In genomic region chr10:116964084-116964483, GRCm38 (mm10) we compare ENCODE assay signal across 26 mouse cellular contexts. TPM values are rescaled to one million over a fixed set of nuclear protein-coding genes. Genes with fewer than 3 reads are reported as not detected.
DNase-seq lines count a peak whose midpoint lies in the region; ATAC-seq and TF ChIP-seq lines count a peak whose summit lies in the region.
"Had no signal": no experiment of that assay in that cellular context is flagged by ENCODE, and none has a peak within 500 bp of the region (broad histone marks: within the 10 kb centered on the region; RNA-seq: fewer than 3 reads in every experiment).

No protein-coding gene starts in this region.

- H3K9ac ChIP-seq in lung, embryonic 15.5 days: no peak overlapping the region
- H3K9ac ChIP-seq: embryonic facial prominence, embryonic 12.5 days; forebrain, embryonic 15.5 days had no signal

- no peak for ATAC-seq in lung, embryonic 15.5 days (ENCODE audit: borderline replicate concordance, extremely low read depth, low FRiP score, low TSS enrichment)
- ATAC-seq: activated CD4-positive, CD25-positive, alpha-beta regulatory T cell, adult 4 months; CD4-positive, CD25-positive, alpha-beta regulatory T cell, adult 4 months; forebrain, embryonic 15.5 days had no signal

- no peak for TF ChIP-seq POLR2A in lung, adult 2 months (IDR thresholded peaks at IDR 0.05; ENCODE audit: borderline replicate concordance, extremely low read depth, low read depth, low read length)

- H3K9me3 ChIP-seq in heart, embryonic 10.5 days: no peaks in the 10 kb centered on the region
- no peaks in the 10 kb centered on the region for H3K9me3 ChIP-seq in lung, embryonic 15.5 days
- H3K9me3 ChIP-seq: embryonic facial prominence, embryonic 12.5 days; forebrain, embryonic 15.5 days had no signal

- peak overlapping the region; percentile 28 for H3K4me2 ChIP-seq in lung, embryonic 15.5 days
- H3K4me2 ChIP-seq: embryonic facial prominence, embryonic 12.5 days; forebrain, embryonic 15.5 days had no signal

- intact Hi-C loops in heart, postnatal 10 days (cut with DNase I): no loop called here

- H3K36me3 ChIP-seq in heart, embryonic 10.5 days: no peaks in the 10 kb centered on the region
- no peaks in the 10 kb centered on the region for H3K36me3 ChIP-seq in lung, embryonic 15.5 days
- H3K36me3 ChIP-seq: embryonic facial prominence, embryonic 12.5 days; forebrain, embryonic 15.5 days had no signal

- no peak for TF ChIP-seq CTCF in lung, adult 2 months (IDR thresholded peaks at IDR 0.05; ENCODE audit: insufficient read depth, low read length)
- TF ChIP-seq CTCF in layer of hippocampus, adult 2 months (conservative IDR thresholded peaks at IDR 0.05): no peak

- 78% methylated on average over 11 of the region's 11 CpGs for WGBS in heart, embryonic 10.5 days
- WGBS in lung, embryonic 15.5 days: 45% methylated on average over 11 of the region's 11 CpGs
- WGBS in lung, adult 2 months: 67% methylated on average over 11 of the region's 11 CpGs

- H3K27ac ChIP-seq in heart, embryonic 10.5 days: 0 out of 2 replicates have a peak overlapping the region, but pooled peaks have one; percentile 37
- no peak overlapping the region for H3K27ac ChIP-seq in lung, embryonic 15.5 days
- H3K27ac ChIP-seq in layer of hippocampus, adult 2 months: no peak overlapping the region
- H3K27ac ChIP-seq: embryonic facial prominence, embryonic 12.5 days; forebrain, embryonic 15.5 days had no signal

- H3K27me3 ChIP-seq in heart, embryonic 10.5 days (ENCODE audit: insufficient read depth, poor library complexity, severe bottlenecking): no peaks in the 10 kb centered on the region
- H3K27me3 ChIP-seq in lung, embryonic 15.5 days: no peaks in the 10 kb centered on the region
- H3K27me3 ChIP-seq: embryonic facial prominence, embryonic 12.5 days; forebrain, embryonic 15.5 days had no signal

- DNase-seq in heart, embryonic 10.5 days (ENCODE audit: low spot score): no peak
- no peak for DNase-seq in heart, postnatal 10 days
- DNase-seq in kidney, postnatal 14 days: peak; percentile 43
- no peak for DNase-seq in kidney, adult 8-10 months
- no peak for DNase-seq in lung, adult 2 months
- peak; percentile 26 for DNase-seq in ES-CJ7 (ENCODE audit: low read depth, low spot score)
- no peak for DNase-seq in layer of hippocampus, adult 2 months (ENCODE audit: low spot score in 2 of 2)
- DNase-seq: adrenal gland, postnatal 14 days; B cell, adult 2 months; cerebellum, adult 11-12 months; cerebellum, adult 9-10 months; cerebellum, postnatal 25 days; gastrocnemius, postnatal 36 days; heart, postnatal 14 days had no signal

- H3K4me3 ChIP-seq in heart, embryonic 10.5 days: no peak overlapping the region
- peak overlapping the region; percentile 20 for H3K4me3 ChIP-seq in lung, embryonic 15.5 days
- no peak overlapping the region for H3K4me3 ChIP-seq in lung, adult 2 months (replicated peaks; ENCODE audit: extremely low read depth, low read depth, low read length)
- no peak overlapping the region for H3K4me3 ChIP-seq in layer of hippocampus, adult 2 months
- H3K4me3 ChIP-seq: embryonic facial prominence, embryonic 12.5 days; forebrain, embryonic 15.5 days had no signal

- H3K4me1 ChIP-seq in heart, embryonic 10.5 days: peaks cover 24% of the 10 kb centered on the region
- peaks cover 6% of the 10 kb centered on the region for H3K4me1 ChIP-seq in lung, embryonic 15.5 days
- no peaks in the 10 kb centered on the region for H3K4me1 ChIP-seq in lung, adult 2 months (ENCODE audit: control insufficient read depth, insufficient read depth, low read length)
- H3K4me1 ChIP-seq: embryonic facial prominence, embryonic 12.5 days; forebrain, embryonic 15.5 days had no signal

RNA-seq across cellular contexts. Expression of gene Gm10271, which starts 8.3 kb away (rescaled TPM):
- polyA plus RNA-seq in heart, embryonic 10.5 days (2016; fragmentation: Nextera tagmentation; extraction: Ambion mirVana): not detected in 2 replicates
- total RNA-seq in heart, postnatal 10 days (2021): not detected
- polyA plus RNA-seq in lung, embryonic 15.5 days (2015; fragmentation: Nextera tagmentation; extraction: Ambion mirVana): not detected in 2 replicates
- polyA plus RNA-seq in lung, adult 2 months (2012; rRNA removed): not detected in 2 replicates
- total RNA-seq in layer of hippocampus, adult 2 months (2021): not detected
- total RNA-seq: adrenal gland, adult 18-20 months; adrenal gland, postnatal 14 days; gastrocnemius, adult 8-10 months; gastrocnemius, postnatal 36 days; heart, postnatal 14 days; hematopoietic stem cell, adult 5-6 weeks; MEL had no signal
- polyA plus RNA-seq: activated CD4-positive, CD25-positive, alpha-beta regulatory T cell, adult 4 months; CD4-positive, CD25-positive, alpha-beta regulatory T cell, adult 4 months; cortical plate, adult 2 months; embryonic facial prominence, embryonic 12.5 days; forebrain, embryonic 11.5 days; forebrain, embryonic 15.5 days; heart, embryonic 14.5 days had no signal

RNA-seq across cellular contexts. Expression of gene Rab3ip, which starts 13.5 kb away (rescaled TPM):
- polyA plus RNA-seq in heart, embryonic 10.5 days (2016; fragmentation: Nextera tagmentation; extraction: Ambion mirVana): 46.0 and 61.0 TPM in 2 replicates
- total RNA-seq in heart, postnatal 10 days (2021): 10 to 100 TPM; 76.8 to 81.6 TPM
- 31.1 and 32.3 TPM in 2 replicates for polyA plus RNA-seq in lung, embryonic 15.5 days (2015; fragmentation: Nextera tagmentation; extraction: Ambion mirVana)
- polyA plus RNA-seq in lung, adult 2 months (2012; rRNA removed): 108 and 123 TPM in 2 replicates
- total RNA-seq in layer of hippocampus, adult 2 months (2021): 10 to 100 TPM; 64.2 to 70.9 TPM

RNA-seq across cellular contexts. Expression of gene Best3, which starts 22.0 kb away (rescaled TPM):
- polyA plus RNA-seq in heart, embryonic 10.5 days (2016; fragmentation: Nextera tagmentation; extraction: Ambion mirVana): 0.18 and 0.20 TPM in 2 replicates
- 1 to 10 TPM; 1.4 to 1.7 TPM for total RNA-seq in heart, postnatal 10 days (2021)
- 0.14 and 0.28 TPM in 2 replicates for polyA plus RNA-seq in lung, embryonic 15.5 days (2015; fragmentation: Nextera tagmentation; extraction: Ambion mirVana)
- 2.2 and 3.4 TPM in 2 replicates for polyA plus RNA-seq in lung, adult 2 months (2012; rRNA removed)
- 1 to 10 TPM; 2.1 to 2.4 TPM for total RNA-seq in layer of hippocampus, adult 2 months (2021)
- total RNA-seq: hematopoietic stem cell, adult 5-6 weeks; MEL had no signal
- polyA plus RNA-seq: activated CD4-positive, CD25-positive, alpha-beta regulatory T cell, adult 4 months; CD4-positive, CD25-positive, alpha-beta regulatory T cell, adult 4 months had no signal

Comparison
In these comparisons a context has a peak if more than half of its experiments do, and no peak if none do; other contexts are left out.
1. DNase-seq: peak in kidney, postnatal 14 days (single experiment) and ES-CJ7 (single experiment); none in heart, embryonic 10.5 days (single experiment), heart, postnatal 10 days (0 of 2), kidney, adult 8-10 months (0 of 2), lung, adult 2 months (single experiment) and layer of hippocampus, adult 2 months (0 of 2).